Mouse (Mus musculus) cerebellum, adult 2 months (tissue): ENCODE measurements around the gene Miga2. TPM values are rescaled to one million over a fixed set of nuclear protein-coding genes. Genes with fewer than 3 reads are reported as not detected.

Experiments used
- DNase-seq, 2 experiments: peaks; one replicate each; pipeline ENCODE4 v3.0.0; 2021
- H3K27ac ChIP-seq: fragments of 200-500 bp; 2 replicates; pipeline ENCODE4 v1.5.1; 2012; ENCODE audit warnings: low read length, control low read depth, inconsistent platforms; ENCODE audit not compliant: insufficient read depth
- H3K27me3 ChIP-seq: fragments of 200-500 bp; 2 replicates; pipeline ENCODE4 v1.6.1; 2012; ENCODE audit warnings: inconsistent platforms, mild to moderate bottlenecking, low read length, moderate library complexity; ENCODE audit not compliant: control insufficient read depth, insufficient read depth
- H3K4me1 ChIP-seq: fragments of 200-500 bp; 2 replicates; pipeline ENCODE4 v1.6.1; 2011; ENCODE audit warnings: low read length; ENCODE audit not compliant: control insufficient read depth, insufficient read depth
- H3K4me3 ChIP-seq: fragments of 200-500 bp; replicated peaks from 2 replicates; pipeline ENCODE3; 2011; ENCODE audit warnings: mild to moderate bottlenecking, low read depth, low read length, control low read depth; ENCODE audit not compliant: insufficient read depth
- CTCF ChIP-seq: fragments of 200-500 bp; IDR thresholded peaks from 2 replicates; pipeline ENCODE4 v1.5.1; 2011; ENCODE audit warnings: low read depth, mild to moderate bottlenecking, control low read depth, low read length, moderate library complexity, borderline replicate concordance; ENCODE audit not compliant: insufficient read depth
- POLR2A ChIP-seq: fragments of 200-500 bp; IDR thresholded peaks from 2 replicates; pipeline ENCODE4 v1.6.1; 2011; ENCODE audit warnings: low read length, control low read depth, borderline replicate concordance; ENCODE audit not compliant: insufficient read depth
- WGBS: fragments of 180-500 bp; shearing (Covaris S2); methylation state at CpG from one replicate; pipeline ENCODE4 v1.1.7; 2018; 5-methylcytosine and 5-hydroxymethylcytosine counted together
- polyA plus RNA-seq: library from polyadenylated mRNA; depleted of rRNA; stranded (reverse); fragments of >200 nt; gene quantifications from 2 replicates; pipeline ENCODE4 v1.2.3, GENCODE M21; 2012

The Miga2 gene
- polyA plus RNA-seq, 1 experiment, result 108 TPM

GRCm38 (mm10) chr2:30380564-30381376 lies 16.7 kb downstream of the Miga2 start:
- WGBS, result 80% methylated on average over 10 of the region's 10 CpGs
- H3K27me3 ChIP-seq, result no peaks in the 10 kb centered on the region
- TF ChIP-seq CTCF (no peak), POLR2A (no peak)
- no peaks in the 10 kb centered on the region for H3K4me1 ChIP-seq
- H3K27ac ChIP-seq, result no peak overlapping the region
- H3K4me3 ChIP-seq, result no peak overlapping the region
- no peak for DNase-seq

- Histone ChIP-seq H3K27ac (no peak overlapping the region), H3K27me3 (no peaks in the 10 kb centered on the region), H3K4me3 (no peak overlapping the region), H3K4me1 (no peaks in the 10 kb centered on the region)
- no peak for DNase-seq
- TF ChIP-seq POLR2A (no peak), CTCF (no peak)
- WGBS, result 90% methylated on average over 4 of the region's 4 CpGs
Measured at GRCm38 (mm10) chr2:30381377-30381725, 17.3 kb downstream of the Miga2 start.

- Histone ChIP-seq H3K4me3 (no peak overlapping the region), H3K27ac (no peak overlapping the region), H3K4me1 (no peaks in the 10 kb centered on the region), H3K27me3 (no peaks in the 10 kb centered on the region)
- DNase-seq, result no peak
- TF ChIP-seq CTCF, result no peak
- TF ChIP-seq POLR2A, result no peak
- 37% methylated on average over 5 of the region's 5 CpGs for WGBS
Measured at GRCm38 (mm10) chr2:30384814-30385213, 20.8 kb downstream of the Miga2 start.

GRCm38 (mm10) chr2:30385591-30385990 lies 21.6 kb downstream of the Miga2 start:
- no peaks in the 10 kb centered on the region for H3K27me3 ChIP-seq
- H3K4me3 ChIP-seq, result no peak overlapping the region
- DNase-seq, result no peak
- no peaks in the 10 kb centered on the region for H3K4me1 ChIP-seq
- WGBS, result 72% methylated on average over 4 of the region's 4 CpGs
- TF ChIP-seq POLR2A, result no peak
- TF ChIP-seq CTCF, result no peak
- H3K27ac ChIP-seq, result no peak overlapping the region

- no peaks in the 10 kb centered on the region for H3K4me1 ChIP-seq
- no peak for DNase-seq
- H3K27me3 ChIP-seq, result no peaks in the 10 kb centered on the region
- H3K27ac ChIP-seq, result no peak overlapping the region
- no peak overlapping the region for H3K4me3 ChIP-seq
- TF ChIP-seq POLR2A, result no peak
- no peak for TF ChIP-seq CTCF
- 64% methylated on average over 9 of the region's 9 CpGs for WGBS
Measured at GRCm38 (mm10) chr2:30386913-30387312, 22.9 kb downstream of the Miga2 start.

GRCm38 (mm10) chr2:30389000-30389399 lies 25.0 kb downstream of the Miga2 start:
- no peak overlapping the region for H3K4me3 ChIP-seq
- H3K4me1 ChIP-seq, result peaks cover 7% of the 10 kb centered on the region
- H3K27me3 ChIP-seq, result no peaks in the 10 kb centered on the region
- no peak for DNase-seq
- no peak overlapping the region for H3K27ac ChIP-seq
- TF ChIP-seq POLR2A, result no peak
- TF ChIP-seq CTCF, result no peak
- whole genome bisulfite sequencing, result 93% methylated on average over 2 of the region's 2 CpGs

GRCm38 (mm10) chr2:30392114-30392576 lies 28.1 kb downstream of the Miga2 start, which contains the start of gene Dolpp1:
Gene Dolpp1 (plus strand): TSS chr2:30392254.
- Histone ChIP-seq H3K27me3 (no peaks in the 10 kb centered on the region), H3K4me1 (peaks cover 10% of the 10 kb centered on the region), H3K27ac (peak within 1 kb of the TSS; percentile 45), H3K4me3 (peak within 1 kb of the TSS; percentile 67)
- DNase-seq, result peak; percentile 97 to 99
- under 1% methylated on average over 40 of the region's 40 CpGs for WGBS
- TF ChIP-seq CTCF (no peak), POLR2A (peak; percentile 83; the same call in 1 of the 2 replicates)

GRCm38 (mm10) chr2:30392577-30393369 lies 28.7 kb downstream of the Miga2 start:
- H3K27ac ChIP-seq, result peak overlapping the region; percentile 45
- DNase-seq, result peak in 1 of 2 experiments; percentile 54
- 1% methylated on average over 54 of the region's 54 CpGs for WGBS
- peak overlapping the region; percentile 67 for H3K4me3 ChIP-seq
- TF ChIP-seq POLR2A (peak; percentile 9; the same call in 1 of the 2 replicates), CTCF (no peak)
- H3K4me1 ChIP-seq, result peaks cover 10% of the 10 kb centered on the region
- H3K27me3 ChIP-seq, result no peaks in the 10 kb centered on the region
